Mouse (Mus musculus): ENCODE data around the gene Itga5.

The Itga5 gene

GRCm38 (mm10) chr15:103364761-103365160 is 1.8 kb downstream of the Itga5 start:
- no peak for DNase-seq

- no peak for DNase-seq
These were observed 2.8 kb downstream of the Itga5 start for GRCm38 (mm10) chr15:103363809-103364208.

GRCm38 (mm10) chr15:103362950-103363349 is 3.6 kb downstream of the Itga5 start:
- no peak for DNase-seq

- DNase-seq, result peak in 1 of 2 experiments; percentile 2
These were observed 4.2 kb downstream of the Itga5 start for GRCm38 (mm10) chr15:103362333-103362732.

GRCm38 (mm10) chr15:103361269-103361668 is 5.3 kb downstream of the Itga5 start:
- DNase-seq, result peak in 1 of 2 experiments; percentile 24

GRCm38 (mm10) chr15:103359869-103360602 is 6.5 kb downstream of the Itga5 start:
- peak; percentile 91 for DNase-seq

GRCm38 (mm10) chr15:103359122-103359510 is 7.4 kb downstream of the Itga5 start:
- no peak for DNase-seq

- DNase-seq, result no peak
These were observed 8.1 kb downstream of the Itga5 start for GRCm38 (mm10) chr15:103358278-103359121.

GRCm38 (mm10) chr15:103357817-103358216 is 8.7 kb downstream of the Itga5 start:
- DNase-seq, result no peak

- no peak for DNase-seq
These were observed 10.4 kb downstream of the Itga5 start for GRCm38 (mm10) chr15:103356130-103356529.

GRCm38 (mm10) chr15:103355420-103355819 is 11.1 kb downstream of the Itga5 start:
- no peak for DNase-seq

- peak; percentile 89 to 90 for DNase-seq
These were observed 11.9 kb downstream of the Itga5 start for GRCm38 (mm10) chr15:103354690-103355089.

- DNase-seq, result no peak
These were observed 12.9 kb downstream of the Itga5 start for GRCm38 (mm10) chr15:103353511-103354256.

GRCm38 (mm10) chr15:103352856-103353255 is 13.7 kb downstream of the Itga5 start:
- peak; percentile 77 to 83 for DNase-seq

GRCm38 (mm10) chr15:103347275-103347684 is 19.3 kb downstream of the Itga5 start:
- DNase-seq, result peak; percentile 69 to 85

GRCm38 (mm10) chr15:103345789-103346188 is 20.8 kb downstream of the Itga5 start:
- no peak for DNase-seq

GRCm38 (mm10) chr15:103343556-103343955 is 23.0 kb downstream of the Itga5 start:
- no peak for DNase-seq

- DNase-seq, result no peak
These were observed 23.6 kb downstream of the Itga5 start for GRCm38 (mm10) chr15:103343008-103343407.

GRCm38 (mm10) chr15:103342415-103342814 is 24.1 kb downstream of the Itga5 start:
- peak; percentile 82 to 83 for DNase-seq

- DNase-seq, result no peak
These were observed 25.0 kb downstream of the Itga5 start for GRCm38 (mm10) chr15:103341547-103341946.

- DNase-seq, result no peak
These were observed 25.8 kb downstream of the Itga5 start for GRCm38 (mm10) chr15:103340786-103341185.

- DNase-seq, result peak in 1 of 2 experiments; percentile 75
These were observed 26.6 kb downstream of the Itga5 start, which contains the start of gene Zfp385a for GRCm38 (mm10) chr15:103339961-103340337. Gene Zfp385a (minus strand): TSS chr15:103340093.
